Mouse (Mus musculus) cortical plate, adult 2 months (tissue): ENCODE measurements around the gene Catsperz.

Source experiments
- CTCF ChIP-seq: fragments of 200-500 bp; IDR thresholded peaks from 2 replicates; pipeline ENCODE4 v1.5.1; 2011; ENCODE audit warnings: mild to moderate bottlenecking, control low read depth, low read length; ENCODE audit not compliant: insufficient read depth; ENCODE audit errors: extremely low read depth
- POLR2A ChIP-seq: fragments of 200-500 bp; IDR thresholded peaks from 2 replicates; pipeline ENCODE4 v1.6.1; 2011; ENCODE audit warnings: mild to moderate bottlenecking, low read length, control low read depth; ENCODE audit not compliant: insufficient read depth; ENCODE audit errors: extremely low read depth

DNA sequence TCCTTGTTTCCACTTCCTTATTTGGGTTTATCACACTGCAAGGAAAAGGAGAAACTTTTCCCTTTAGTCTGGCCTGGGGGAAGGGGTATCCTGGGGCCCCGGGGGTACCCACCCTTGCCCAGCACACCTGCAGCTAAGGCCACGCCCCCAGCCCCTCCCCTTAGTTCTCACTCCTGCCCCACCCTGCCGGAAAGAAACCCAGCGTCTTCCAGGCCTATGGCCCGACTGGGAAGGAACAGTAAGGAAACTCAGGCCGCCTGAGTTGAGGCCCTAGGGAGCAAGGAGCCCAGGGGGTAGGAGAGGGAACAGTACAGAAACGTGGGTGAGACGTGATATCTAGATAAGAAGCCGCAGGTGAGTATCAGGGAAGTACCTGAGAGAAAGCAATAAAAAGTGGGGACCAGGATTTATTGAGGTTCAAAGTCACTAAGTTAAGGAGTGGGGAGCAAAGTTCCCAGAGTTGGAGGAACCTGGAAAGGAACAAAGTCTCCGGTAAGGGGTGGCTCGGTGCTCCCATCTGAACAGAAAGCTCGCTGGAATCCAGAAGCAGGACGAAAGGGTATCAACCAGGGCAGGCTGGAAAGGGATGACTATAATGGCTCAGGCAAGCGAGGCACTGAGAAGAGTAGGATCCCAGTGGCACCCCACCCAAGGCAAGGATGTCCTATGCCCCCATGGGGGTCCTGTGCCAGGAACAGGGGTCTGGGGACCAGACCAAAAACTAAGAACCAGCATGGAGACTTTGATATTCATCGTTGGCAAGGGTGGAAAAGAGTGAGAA is 43.5 kb upstream of the Catsperz start:
- no peak for TF ChIP-seq CTCF
- TF ChIP-seq POLR2A = no peak
